Mouse (Mus musculus) layer of hippocampus, adult 8-10 months (tissue): ENCODE measurements at regions not wholly inside any gene's neighbourhood (a gene's known extent, or its start where the extent isn't known, plus 50 kb on each side); places are given as distances from the start of the nearest gene placed in this dataset.
"Not testable (repeated sequence)": the region's sequence is repeated elsewhere in the genome, so short reads cannot be mapped to it uniquely, and the experiment has no call there.

ENCODE experiments used
- DNase-seq, 2 experiments: peaks; one replicate each; pipeline ENCODE4 v3.0.0; 2022; ENCODE audit warnings: low spot score in 2 of 2

DNA sequence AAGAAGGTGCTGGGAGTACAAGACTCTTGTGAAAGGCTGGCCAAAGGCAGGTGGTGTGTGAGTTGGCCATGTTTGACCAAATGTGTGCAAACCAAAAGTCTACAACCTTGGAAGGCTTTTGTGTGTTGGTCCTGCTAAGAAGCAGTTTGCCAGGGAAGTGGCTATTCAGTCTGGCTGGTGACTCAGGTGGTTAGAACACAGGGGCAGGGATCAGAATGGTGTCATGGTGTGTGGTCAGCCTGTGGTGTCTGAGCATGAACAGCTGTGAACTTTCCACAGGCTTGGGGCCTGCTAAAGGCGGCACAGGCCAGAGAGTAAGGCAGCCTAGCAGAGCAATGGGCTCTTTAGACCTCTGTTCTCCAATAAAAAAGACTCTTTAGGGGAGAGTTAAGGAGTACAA lies 171.6 kb upstream of the Klf14 start:
- DNase-seq = no peak

DNA sequence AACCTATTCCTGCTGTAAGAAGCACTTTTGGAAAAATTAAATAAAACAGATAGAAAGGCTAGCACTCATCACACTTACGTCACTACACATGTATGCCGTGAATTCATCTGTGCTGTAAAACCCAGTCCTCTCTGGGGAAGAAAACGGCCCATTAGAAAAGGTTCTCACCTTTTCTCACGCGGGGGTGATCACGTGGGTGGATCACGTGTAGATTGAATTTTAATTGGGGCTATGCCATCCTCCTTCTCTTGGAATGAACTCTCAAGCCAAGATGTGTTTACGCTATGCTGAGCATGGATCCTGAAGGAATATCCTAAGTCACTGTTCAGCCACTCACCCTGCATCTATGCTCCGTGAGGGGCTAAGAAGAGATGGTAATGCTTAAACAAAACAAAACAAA lies 172.8 kb upstream of the Klf14 start:
- no peak for DNase-seq

DNA sequence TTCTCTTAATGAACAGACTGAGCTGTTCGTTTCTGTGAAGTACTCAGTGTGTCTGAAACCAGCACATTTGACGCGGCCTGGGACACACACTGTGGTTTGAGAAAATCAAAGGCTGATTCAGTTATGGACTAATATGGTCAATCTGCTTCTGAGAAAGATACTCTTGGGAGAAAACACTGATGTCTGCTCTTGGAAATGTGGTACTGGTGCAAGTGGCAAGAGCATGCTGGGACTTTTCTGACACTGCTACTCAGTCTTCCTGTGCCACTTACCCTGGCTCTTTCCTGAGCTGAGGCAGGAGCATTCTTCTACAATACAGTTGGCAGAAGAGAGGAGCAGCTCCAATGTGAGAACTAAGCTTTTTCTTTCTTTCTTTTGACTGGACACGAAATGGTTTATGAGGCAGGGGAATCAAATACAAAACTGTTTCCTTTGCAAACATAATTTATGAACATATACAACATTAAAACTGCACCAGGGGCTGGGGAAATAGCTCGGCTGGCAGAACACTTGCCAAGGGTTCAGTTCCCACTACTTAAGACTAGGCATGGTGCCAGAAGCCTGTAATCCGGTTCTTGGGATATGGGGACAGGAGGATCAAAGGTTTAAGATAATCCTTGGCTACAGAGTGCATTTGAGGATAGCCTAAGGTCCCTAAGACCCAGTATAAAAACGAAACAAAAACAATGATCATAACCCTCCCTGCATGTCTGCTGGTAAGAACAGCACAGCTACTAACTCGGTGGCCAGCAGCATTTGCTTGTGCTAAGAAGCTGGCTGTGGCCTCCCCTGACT lies 173.7 kb upstream of the Klf14 start:
- DNase-seq = no peak

DNA sequence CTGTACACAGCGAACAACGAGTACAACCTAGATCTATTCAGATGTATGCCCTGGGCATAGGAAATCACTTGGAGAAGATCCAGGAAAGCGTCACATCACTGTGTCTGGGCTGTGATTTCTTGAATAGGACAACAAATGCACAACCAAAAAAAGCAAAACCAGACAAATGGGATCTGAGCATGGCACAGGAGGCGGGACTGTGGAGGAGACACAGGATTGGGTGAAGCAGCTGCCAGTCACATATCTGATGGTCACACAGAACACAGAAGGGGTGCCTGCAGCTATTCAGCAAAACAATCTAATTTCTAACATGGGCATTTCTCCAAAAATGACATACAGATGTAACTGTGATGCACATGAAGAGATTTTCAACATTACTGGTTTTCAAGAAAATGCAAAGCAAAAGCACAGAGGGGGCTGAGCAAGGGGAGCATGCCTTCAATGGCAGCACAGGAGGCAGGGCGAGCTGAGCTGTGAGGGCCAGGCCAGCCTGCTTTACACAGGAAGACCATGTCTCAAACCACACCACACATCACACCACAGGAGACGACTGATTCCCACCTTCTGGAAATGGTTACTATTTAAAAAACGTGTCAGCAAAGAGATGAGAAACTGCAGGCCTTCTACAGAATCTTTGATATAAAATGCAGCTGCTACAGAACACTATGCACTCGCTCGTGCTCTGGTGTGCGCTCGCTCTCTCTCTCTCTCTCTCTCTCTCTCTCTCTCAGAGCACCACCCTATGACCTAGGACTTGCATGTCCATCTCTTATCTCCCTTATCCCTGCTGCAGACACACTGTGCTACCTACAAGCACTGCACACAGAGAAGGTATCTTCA lies 175.2 kb upstream of the Klf14 start:
- DNase-seq = peak in 1 of 2 experiments; percentile 70

DNA sequence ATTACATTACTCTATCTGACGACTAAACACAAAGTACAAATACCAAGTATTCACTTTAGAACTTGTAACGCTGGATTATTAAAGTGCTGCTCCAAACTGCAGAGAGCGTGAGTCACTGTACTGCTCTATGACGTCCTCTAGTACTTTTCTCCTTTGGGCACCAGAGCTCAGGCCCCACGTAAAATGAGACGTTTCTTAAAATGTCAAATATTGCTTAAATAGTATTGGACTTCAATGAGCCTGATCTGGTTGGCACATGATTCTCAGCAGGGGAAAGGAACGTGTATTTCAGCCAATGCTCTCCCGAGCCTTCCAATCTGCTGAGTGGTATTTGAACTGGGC lies 175.8 kb upstream of the Klf14 start:
- no peak for DNase-seq

DNA sequence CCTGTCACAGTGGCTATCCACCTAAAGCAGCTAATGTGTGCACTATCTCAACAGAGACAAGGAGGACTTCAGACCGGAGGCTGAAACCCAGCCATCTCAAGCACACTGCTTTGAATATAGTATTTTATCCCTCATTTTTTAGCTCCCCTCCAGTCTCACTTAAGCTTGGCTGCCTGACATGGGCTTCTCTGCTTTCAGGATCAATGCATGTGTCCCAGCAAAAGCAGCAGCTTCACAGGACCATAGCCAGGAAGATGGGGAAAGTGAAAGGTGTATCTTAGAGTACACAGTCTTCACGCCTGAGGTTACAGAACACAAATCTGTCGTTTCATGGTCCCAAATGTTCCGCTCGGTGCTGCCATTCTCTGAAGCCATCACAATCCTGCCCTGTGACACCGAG lies 176.7 kb upstream of the Klf14 start:
- no peak for DNase-seq

DNA sequence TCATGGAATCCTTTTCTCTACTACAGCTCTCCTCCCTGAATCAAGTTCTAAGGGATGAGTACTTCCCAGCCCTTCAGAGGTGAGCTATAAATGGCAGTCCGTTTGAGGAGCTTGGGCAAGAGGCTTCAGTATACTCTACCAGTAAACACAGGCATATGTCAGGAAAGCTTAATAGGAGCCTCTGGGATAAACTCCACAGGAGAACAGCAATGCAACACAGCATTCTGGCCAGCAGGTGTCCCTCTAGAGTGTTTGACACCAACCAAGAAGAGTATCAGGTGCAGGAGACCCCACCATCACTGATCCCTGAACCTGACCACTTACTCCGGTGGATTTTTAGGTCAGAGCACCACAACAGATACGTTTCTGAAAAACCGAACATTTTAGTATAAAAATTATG lies 178.0 kb upstream of the Klf14 start:
- DNase-seq = no peak

DNA sequence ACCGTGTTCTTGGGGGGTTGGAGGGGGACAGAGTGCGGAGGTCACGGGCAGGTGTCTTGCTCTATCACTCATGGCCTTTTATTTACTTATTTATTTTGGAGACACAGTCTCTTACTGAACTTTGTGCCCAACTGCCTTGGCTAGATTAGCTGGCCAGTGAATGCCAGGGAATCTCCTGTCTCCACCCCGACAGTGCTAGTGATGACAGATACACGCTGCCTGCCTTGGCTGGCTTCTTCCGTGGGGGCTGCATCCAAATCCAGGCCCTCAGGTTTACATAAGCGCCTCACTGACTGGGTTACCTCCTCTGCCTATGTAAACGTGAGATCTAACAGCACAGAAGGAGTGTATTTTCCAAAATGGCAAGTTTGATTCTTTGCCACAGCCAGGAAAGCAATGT lies 178.5 kb upstream of the Klf14 start:
- no peak for DNase-seq

DNA sequence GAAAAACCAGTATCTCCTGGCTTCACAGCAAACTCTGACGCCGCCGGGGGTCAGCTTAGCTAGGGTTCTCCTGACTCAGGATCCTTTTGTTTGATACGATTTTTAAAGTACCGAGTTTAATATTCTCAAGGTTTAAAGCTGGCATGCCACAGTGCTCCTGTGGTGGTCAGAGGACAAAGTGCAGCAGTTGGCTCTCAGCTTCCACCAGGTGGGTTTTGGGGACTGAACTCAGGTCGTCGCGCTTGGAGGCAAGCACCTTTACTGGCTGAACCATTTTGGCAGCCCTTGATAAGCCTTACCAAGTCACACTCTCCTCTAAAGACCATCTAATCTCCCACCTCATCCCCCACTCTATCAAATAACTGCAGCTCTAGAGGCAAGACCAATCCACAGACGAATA lies 181.1 kb upstream of the Klf14 start:
- DNase-seq = no peak

DNA sequence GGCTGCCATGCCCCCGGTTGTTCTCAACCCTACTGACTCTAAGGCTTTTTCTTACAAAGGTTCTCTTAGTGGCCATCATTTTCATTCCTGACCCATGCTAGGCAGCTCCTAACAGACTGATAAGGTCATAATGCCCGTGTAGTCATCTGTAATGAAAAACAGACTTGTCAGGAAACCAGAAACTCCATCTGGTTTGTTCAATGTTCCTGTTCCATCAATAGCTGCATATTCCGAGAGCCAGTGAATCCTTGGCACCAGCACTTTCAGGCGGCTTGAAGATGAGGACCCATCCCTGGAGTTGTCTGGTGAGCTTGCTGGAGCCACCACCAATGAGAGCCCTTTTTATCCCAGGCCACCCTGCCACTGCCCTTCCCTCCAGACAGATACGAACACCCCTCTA lies 181.7 kb upstream of the Klf14 start:
- no peak for DNase-seq

DNA sequence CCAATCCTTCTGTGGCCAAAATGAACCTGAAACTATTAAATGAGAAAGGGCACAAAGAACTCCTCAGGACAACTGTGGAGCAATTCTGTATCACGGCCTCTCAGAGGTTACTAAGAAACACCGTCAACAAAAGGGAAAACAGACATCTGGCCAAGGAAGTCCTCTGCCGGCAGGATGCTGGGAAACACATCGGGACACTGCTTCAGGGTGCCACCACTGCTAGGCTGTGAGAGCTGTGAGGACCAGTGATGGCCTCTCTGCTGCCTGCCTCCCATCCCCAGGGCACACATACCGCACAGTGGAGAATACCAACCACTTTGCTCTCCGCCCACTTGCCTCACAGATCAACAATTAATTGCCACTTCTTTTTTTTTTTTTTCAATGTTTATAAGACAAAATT lies 182.6 kb upstream of the Klf14 start:
- no peak for DNase-seq

DNA sequence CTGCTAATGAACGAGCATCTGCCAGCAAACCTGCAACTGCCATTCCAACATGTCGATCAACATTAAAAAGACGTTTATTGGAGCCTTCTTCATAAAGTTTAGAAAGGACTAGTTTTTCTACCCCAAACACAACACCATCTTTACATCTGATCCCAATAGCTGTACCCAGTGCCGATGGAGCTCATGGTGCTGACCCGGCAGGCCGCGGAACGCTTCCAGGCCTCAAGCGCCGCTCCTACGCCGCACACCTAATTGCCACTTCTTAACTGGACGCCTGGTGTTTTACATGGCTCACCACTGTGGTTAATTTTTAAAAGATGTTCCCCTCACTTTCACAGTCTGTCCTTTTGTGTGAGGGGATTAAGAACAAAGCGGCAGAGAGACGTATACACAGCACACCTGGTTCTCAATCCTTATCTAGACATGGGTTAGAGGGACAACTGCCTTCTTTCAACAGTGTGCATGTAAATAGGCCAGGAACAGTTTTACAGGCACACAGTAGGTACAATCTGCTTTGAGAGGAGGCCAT lies 183.7 kb upstream of the Klf14 start:
- DNase-seq = not testable (repeated sequence)

DNA sequence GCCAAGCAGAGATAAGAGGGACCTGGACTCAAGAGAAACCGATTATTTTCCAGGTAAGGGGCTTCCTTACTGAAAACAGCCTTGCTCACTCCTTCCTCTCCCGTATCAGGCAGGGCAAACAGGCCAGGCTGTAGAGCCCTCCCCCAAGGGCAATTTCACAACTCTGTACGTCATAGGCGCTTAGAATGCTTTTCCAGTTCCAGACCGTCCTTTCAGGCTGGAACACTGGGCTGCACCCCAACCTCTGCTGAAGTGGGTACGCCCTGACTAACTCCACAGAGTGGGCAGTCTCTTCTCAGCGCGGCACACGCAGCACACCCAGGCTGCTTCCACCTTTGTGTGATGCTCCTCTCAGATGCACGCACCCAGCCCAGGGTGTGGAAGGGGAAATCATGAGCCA lies 186.8 kb upstream of the Klf14 start:
- DNase-seq = no peak

DNA sequence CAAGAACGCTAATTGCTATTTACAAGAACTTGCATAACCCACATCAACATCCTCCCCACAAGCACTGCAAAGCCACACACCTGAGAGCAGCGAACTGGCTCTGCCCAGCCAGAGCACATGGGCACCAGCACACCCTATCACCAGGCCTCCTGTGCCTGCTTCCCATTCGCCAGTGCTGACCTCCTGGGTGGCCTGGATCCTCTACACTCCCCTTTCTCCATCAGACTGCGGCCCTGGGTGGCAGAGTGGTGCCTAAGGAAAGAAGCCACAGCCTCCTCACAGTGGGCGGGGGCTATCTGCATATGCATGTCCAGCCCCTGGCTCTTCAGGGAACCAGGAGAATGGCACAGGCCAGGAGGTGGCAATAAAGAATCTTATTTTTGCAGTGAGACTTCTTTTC lies 187.9 kb upstream of the Klf14 start:
- no peak for DNase-seq

DNA sequence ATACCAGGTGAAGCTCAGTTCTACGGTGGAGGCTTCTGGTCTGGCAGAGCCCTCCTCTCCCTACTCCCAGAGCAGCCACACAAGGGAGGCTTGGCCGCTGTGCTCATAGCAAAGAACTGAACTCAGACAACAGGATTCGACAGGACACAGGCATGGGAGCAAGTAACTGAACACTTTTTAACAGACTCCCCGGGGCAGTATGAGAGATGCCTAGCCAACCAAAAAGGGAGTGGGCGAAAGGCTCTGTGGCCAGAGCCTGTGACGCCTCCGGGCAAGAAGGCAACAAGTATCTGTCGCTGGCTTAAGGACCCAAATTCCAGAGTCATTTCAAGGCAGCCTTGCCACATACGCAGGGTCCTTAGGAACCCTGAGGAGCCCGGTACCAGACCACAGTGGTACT lies 188.8 kb upstream of the Klf14 start:
- no peak for DNase-seq

DNA sequence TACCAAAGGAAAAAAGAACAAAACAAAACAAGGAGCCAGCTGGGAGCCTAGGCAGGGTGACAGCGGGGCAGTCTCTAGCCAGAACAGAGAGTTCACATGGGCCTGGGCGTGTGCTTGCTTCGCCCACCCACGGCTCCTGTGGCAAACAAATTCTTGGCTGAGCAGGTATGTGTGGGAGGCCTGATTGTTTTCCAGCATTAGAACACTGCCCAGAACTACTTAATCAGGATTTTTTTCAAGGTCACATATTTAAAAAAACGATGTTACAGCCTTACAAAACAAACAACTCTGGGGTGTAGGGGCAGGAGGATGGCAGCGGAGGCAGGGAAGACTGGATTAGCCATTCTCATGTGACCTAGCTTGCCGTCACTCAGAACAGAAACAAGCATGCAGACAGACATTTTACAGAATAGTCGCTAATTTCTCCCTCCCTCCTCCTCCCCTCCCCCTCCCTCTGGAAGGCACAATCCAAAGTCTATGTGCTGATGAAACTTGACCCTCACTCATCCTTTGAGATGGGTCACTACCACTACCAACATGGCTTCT lies 189.5 kb upstream of the Klf14 start:
- peak in 1 of 2 experiments; percentile 60 for DNase-seq

DNA sequence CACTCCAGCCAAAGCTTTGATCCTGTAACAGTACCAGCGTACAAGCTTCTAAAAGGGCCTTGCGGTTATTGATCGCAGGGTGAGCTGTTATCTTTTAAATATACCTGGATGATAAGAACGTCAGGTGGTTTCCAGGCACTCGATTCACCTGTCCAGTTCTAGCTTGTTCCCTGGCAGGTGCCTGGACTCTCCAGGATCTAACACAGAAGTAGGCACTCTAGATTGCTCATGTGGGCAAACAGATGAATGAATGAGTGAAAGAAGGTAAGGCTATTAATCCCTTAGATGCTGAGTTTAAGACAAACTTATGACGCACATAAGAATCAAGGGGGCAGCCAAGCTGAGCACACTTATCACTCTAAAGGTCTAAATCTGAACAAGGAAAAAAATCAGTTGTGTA lies 190.3 kb upstream of the Klf14 start:
- DNase-seq = no peak

DNA sequence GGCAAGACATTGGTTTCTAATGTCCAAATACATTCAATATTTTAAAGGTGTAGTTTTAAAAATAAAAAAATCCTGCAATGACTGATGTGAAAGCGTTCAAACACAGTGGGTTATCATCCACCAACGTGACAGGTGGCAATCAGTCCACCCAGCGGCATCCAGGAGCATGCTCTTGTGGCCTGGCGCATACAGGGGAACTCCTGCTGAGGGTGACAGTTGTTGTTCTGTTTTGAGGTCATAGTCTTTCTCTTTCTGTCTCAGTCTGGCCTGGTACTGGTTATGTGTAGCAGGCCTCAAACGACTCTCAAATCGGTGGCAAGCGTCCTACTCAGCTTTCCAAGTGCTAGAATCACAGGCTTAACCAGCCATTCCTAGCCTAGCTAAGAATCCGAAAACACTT lies 191.5 kb upstream of the Klf14 start:
- no peak for DNase-seq

DNA sequence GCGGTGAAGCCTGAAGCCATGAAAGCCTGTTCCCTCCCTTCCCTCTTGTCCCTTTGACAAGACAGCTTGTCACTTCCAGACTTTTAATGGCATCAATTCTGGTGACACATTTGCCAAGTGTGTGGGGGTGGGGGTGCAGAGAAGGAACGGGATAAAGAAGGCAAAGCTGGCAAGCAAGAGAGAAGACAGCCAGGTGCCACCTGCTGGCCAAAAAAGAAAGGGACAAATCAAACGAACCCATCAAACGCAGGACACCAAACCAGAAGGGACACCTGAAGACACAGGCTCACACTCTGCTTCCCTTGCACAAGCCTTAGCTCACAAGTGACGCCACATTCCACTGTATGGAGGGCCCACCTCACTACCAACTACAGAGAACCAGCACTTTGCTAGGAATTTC lies 197.0 kb upstream of the Klf14 start:
- DNase-seq = peak; percentile 64 to 68

DNA sequence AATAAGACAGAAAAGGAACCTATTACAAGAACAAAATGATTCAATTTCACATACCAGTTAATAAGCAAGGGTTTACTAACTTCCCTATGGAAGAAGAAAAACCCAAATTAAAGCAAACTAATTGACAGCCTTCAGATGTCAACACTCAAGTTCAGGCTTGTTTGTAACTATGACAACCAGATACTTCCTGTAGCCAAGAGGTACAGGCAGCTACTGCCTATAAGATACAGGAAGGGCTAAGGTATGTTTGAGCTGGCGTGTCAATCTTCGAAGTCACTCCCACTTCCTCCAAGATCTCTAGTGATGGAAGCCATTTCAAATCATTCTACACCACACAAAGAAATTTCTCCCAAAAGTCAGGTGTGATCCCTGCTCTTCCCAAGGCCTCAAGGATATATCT lies 198.1 kb upstream of the Klf14 start:
- DNase-seq = no peak

DNA sequence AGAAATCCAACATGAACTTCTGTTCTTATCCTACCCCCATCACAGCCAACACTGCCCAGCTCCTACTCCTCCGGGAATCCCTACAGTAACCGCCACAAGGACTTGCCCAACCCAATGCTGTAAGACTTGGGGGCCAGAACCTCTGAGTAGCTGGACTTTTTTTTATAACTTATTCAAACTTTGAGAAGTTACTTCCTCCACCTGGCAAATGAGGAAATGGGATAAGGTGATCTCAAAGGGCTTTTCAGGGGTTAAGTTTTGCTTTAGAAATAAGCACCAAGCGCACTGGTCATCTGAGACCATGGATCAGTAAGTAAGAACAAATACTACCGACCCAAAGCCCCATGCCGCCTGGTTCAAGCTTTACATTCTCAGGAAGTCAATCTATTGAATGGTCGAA lies 198.6 kb upstream of the Klf14 start:
- no peak for DNase-seq

DNA sequence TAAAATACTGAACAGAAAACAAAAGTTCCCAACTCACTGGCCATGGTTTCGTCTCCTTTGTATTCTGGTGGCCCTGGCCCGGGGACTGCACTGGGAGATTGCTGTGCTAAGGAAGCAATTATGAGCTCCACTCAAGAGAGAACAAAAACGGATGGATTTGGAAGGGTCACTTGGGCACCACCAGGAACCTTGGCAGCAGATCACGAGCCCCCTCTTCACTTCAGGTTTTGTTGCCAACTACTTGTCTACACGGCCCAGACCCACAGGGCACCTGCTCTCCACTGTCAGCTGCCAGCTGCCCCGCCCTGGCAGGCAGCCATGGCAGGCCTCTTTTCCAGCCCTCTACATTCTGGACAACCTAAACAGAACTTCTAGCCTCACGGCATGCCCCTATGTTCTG lies 199.8 kb upstream of the Klf14 start:
- DNase-seq = no peak

DNA sequence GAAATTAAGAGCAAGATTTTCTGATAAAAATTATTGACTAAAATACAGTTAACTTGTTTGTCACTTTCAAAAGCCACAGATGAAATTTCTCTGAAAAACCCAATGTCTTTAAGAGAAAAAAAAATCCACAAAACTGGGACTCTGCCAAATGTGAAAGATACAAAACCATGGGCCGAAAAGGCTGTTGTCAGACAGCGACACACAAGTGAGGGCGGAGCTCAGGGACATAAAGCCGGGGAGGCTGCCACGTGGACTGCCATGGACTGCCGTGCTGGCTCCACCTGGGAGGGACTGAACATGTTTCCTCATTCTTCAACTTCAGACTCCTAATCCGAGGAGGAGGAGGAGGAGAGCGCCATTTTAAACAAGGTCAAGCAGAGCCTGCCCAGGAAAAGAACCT lies 200.4 kb upstream of the Klf14 start:
- no peak for DNase-seq
